ENCODE assay signal across 8 mouse cellular contexts in the genomic region with DNA sequence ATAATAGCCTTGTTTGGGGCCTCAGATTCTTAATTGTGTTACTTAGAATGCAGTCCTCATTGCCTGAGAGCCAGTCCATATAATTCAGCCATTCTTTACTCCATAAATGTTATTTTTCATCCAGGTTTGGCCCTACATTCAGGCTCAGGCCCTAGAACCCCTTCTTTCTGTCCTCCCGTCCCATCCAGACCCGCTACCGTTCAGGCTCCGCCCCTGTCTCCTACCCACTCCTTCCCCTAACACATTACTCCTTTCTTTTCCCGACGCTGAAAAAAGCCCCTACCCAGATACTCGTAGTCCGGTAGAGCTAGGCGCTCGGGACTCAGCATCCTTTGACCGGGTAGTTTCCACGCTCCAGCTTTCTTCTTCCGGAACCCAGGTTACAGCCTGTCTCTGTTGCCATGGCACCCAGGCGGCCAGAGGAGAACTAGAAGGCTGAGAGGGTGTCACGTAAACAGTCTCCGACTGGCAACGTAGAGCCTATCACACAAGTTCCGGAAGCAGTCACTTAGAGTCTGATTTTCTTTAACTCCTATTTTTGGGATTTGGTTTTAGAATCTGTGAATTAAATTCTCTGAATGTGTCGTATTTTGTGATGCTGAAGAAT. TPM values are rescaled to one million over a fixed set of nuclear protein-coding genes. Genes with fewer than 3 reads are reported as not detected.
DNase-seq lines count a peak whose midpoint lies in the region; ATAC-seq lines count a peak whose summit lies in the region.

TSS of gene 1110051M20Rik (minus strand) at position 419 of the 607 bp plus-strand sequence.

- H3K36me3 ChIP-seq in hindbrain, embryonic 14.5 days (replicated peaks; ENCODE audit: control insufficient read depth, insufficient read depth), result no peaks in the 10 kb centered on the region

- H3K9me3 ChIP-seq in hindbrain, embryonic 14.5 days (ENCODE audit: control insufficient read depth, low read length), result no peaks in the 10 kb centered on the region

- DNase-seq in WW6 (ENCODE audit: low read depth, low spot score), result peak; percentile 84
- DNase-seq in cerebellum, postnatal 36 days, result peak; percentile 88 to 93
- DNase-seq in frontal cortex, postnatal 36 days (ENCODE audit: low spot score in 2 of 2), result peak; percentile 86 to 92
- peak; percentile 97 for DNase-seq in hindbrain, embryonic 14.5 days (ENCODE audit: low spot score)
- peak; percentile 88 to 89 for DNase-seq in layer of hippocampus, postnatal 36 days
- peak; percentile 86 for DNase-seq in lung, postnatal 25 days (ENCODE audit: low spot score)
- DNase-seq in retina, adult 2 months (ENCODE audit: low read depth, low spot score), result peak; percentile 87
- DNase-seq in thymus, postnatal 25 days, result peak; percentile 83

- H3K4me3 ChIP-seq in hindbrain, embryonic 14.5 days (replicated peaks; ENCODE audit: low read length), result peak within 1 kb of the TSS; percentile 60

- H3K27ac ChIP-seq in hindbrain, embryonic 14.5 days, result peak within 1 kb of the TSS; percentile 39; the same call in 1 of the 2 replicates

- no peaks in the 10 kb centered on the region for H3K27me3 ChIP-seq in hindbrain, embryonic 14.5 days (ENCODE audit: control insufficient read depth, insufficient read depth, low read length)

- H3K4me1 ChIP-seq in hindbrain, embryonic 14.5 days (replicated peaks; ENCODE audit: control insufficient read depth, insufficient read depth, low read length), result peaks cover 11% of the 10 kb centered on the region

- peak within 1 kb of the TSS; percentile 58 for H3K4me2 ChIP-seq in hindbrain, embryonic 14.5 days (replicated peaks)

- WGBS in hindbrain, embryonic 14.5 days, result under 1% methylated on average over 19 of the region's 19 CpGs

- peak within 1 kb of the TSS; percentile 67 for H3K9ac ChIP-seq in hindbrain, embryonic 14.5 days

- ATAC-seq in hindbrain, embryonic 14.5 days (ENCODE audit: low FRiP score), result peak; percentile 96

RNA-seq across cellular contexts. Expression of gene 1110051M20Rik, which starts in this region (rescaled TPM):
- polyA plus RNA-seq in hindbrain, embryonic 14.5 days (2014; fragmentation: Nextera tagmentation; extraction: Ambion mirVana), result 143 and 155 TPM in 2 replicates
- 100 to 1,000 TPM; 121 to 130 TPM for total RNA-seq in layer of hippocampus, postnatal 36 days (2021)

Comparison
In these comparisons a context has a peak if more than half of its experiments do, and no peak if none do; other contexts are left out.
1. Peak in every context shown above with its lines: DNase-seq, ATAC-seq, H3K4me3 ChIP-seq and H3K27ac ChIP-seq.